Mouse (Mus musculus): ENCODE measurements around the gene Lrrtm3. TPM values are rescaled to one million over a fixed set of nuclear protein-coding genes. Genes with fewer than 3 reads are reported as not detected.

Gene Lrrtm3
- total RNA-seq, 2 experiments from 2014 or later, result 73.1 to 75.5 TPM

GRCm38 (mm10) chr10:63972300-63972699, 117.8 kb downstream of the Lrrtm3 start:
- TF ChIP-seq CTCF (IDR thresholded peaks at IDR 0.05), result no peak
- intact Hi-C loops (cut with DNase I), result no loop called here
- Histone ChIP-seq H3K4me3 (no peak overlapping the region), H3K27ac (no peak overlapping the region)
- DNase-seq (ENCODE audit: extremely low spot score in 1 of 2, low spot score in 2 of 2), result no peak

- no peak for DNase-seq (ENCODE audit: extremely low spot score in 1 of 2, low spot score in 2 of 2)
Measured at GRCm38 (mm10) chr10:63954308-63954930, 135.7 kb downstream of the Lrrtm3 start.

GRCm38 (mm10) chr10:63951481-63951880, 138.6 kb downstream of the Lrrtm3 start:
- no peak overlapping the region for H3K4me3 ChIP-seq
- intact Hi-C loops (cut with DNase I), result no loop called here
- no peak overlapping the region; the same call in 1 of the 2 replicates for H3K27ac ChIP-seq
- no peak for TF ChIP-seq CTCF (IDR thresholded peaks at IDR 0.05)
- DNase-seq (ENCODE audit: extremely low spot score in 1 of 2, low spot score in 2 of 2), result no peak

More at GRCm38 (mm10) chr10:63954308-63954930, 135.7 kb downstream of the Lrrtm3 start:
- H3K27ac ChIP-seq, result no peak overlapping the region
- no peak for TF ChIP-seq CTCF (IDR thresholded peaks at IDR 0.05)
- H3K4me3 ChIP-seq, result no peak overlapping the region
- intact Hi-C loops (cut with DNase I), result no loop called here

GRCm38 (mm10) chr10:63950867-63951266, 139.2 kb downstream of the Lrrtm3 start:
- H3K4me3 ChIP-seq, result no peak overlapping the region
- no peak for TF ChIP-seq CTCF (IDR thresholded peaks at IDR 0.05)
- H3K27ac ChIP-seq, result peak overlapping the region; percentile 30; the same call in 1 of the 2 replicates
- DNase-seq (ENCODE audit: extremely low spot score in 1 of 2, low spot score in 2 of 2), result no peak
- intact Hi-C loops (cut with DNase I), result no loop called here

- Histone ChIP-seq H3K27ac (peak overlapping the region; percentile 63), H3K4me3 (no peak overlapping the region)
- no peak for DNase-seq (ENCODE audit: extremely low spot score in 1 of 2, low spot score in 2 of 2)
- no peak for TF ChIP-seq CTCF (IDR thresholded peaks at IDR 0.05)
- intact Hi-C loops (cut with DNase I), result no loop called here
Measured at GRCm38 (mm10) chr10:63947266-63947665, 142.8 kb downstream of the Lrrtm3 start.

GRCm38 (mm10) chr10:63945534-63945933, 144.5 kb downstream of the Lrrtm3 start:
- H3K4me3 ChIP-seq, result no peak overlapping the region
- TF ChIP-seq CTCF (IDR thresholded peaks at IDR 0.05), result no peak
- DNase-seq (ENCODE audit: extremely low spot score in 1 of 2, low spot score in 2 of 2), result no peak
- no peak overlapping the region for H3K27ac ChIP-seq
- intact Hi-C loops (cut with DNase I), result no loop called here

- intact Hi-C loops (cut with DNase I), result no loop called here
- Histone ChIP-seq H3K27ac (no peak overlapping the region), H3K4me3 (no peak overlapping the region)
- no peak for DNase-seq (ENCODE audit: extremely low spot score in 1 of 2, low spot score in 2 of 2)
- no peak for TF ChIP-seq CTCF (IDR thresholded peaks at IDR 0.05)
Measured at GRCm38 (mm10) chr10:63933946-63934345, 156.1 kb downstream of the Lrrtm3 start.

GRCm38 (mm10) chr10:63927334-63927733, 162.7 kb downstream of the Lrrtm3 start, which contains the start of gene Gm10118:
TSS of gene Gm10118 (minus strand) at chr10:63927434.
- intact Hi-C loops (cut with DNase I), result loop anchor here (10.0 kb wide), 1 partner anchor 343 kb away; no protein-coding TSS in a partner anchor
- no peak for TF ChIP-seq CTCF (IDR thresholded peaks at IDR 0.05)
- no peak for DNase-seq (ENCODE audit: extremely low spot score in 1 of 2, low spot score in 2 of 2)
- Histone ChIP-seq H3K4me3 (no peak within 1 kb of the TSS), H3K27ac (no peak within 1 kb of the TSS)

- intact Hi-C loops (cut with DNase I), result no loop called here
- no peak overlapping the region for H3K4me3 ChIP-seq
- no peak for TF ChIP-seq CTCF (IDR thresholded peaks at IDR 0.05)
- DNase-seq (ENCODE audit: extremely low spot score in 1 of 2, low spot score in 2 of 2), result no peak
- no peak overlapping the region for H3K27ac ChIP-seq
Measured at GRCm38 (mm10) chr10:63908878-63909277, 181.2 kb downstream of the Lrrtm3 start.

GRCm38 (mm10) chr10:63899891-63900290, 190.2 kb downstream of the Lrrtm3 start:
- intact Hi-C loops (cut with DNase I), result loop anchor here (10.0 kb wide), 1 partner anchor 315 kb away; no protein-coding TSS in a partner anchor
- no peak overlapping the region for H3K4me3 ChIP-seq
- no peak for DNase-seq (ENCODE audit: extremely low spot score in 1 of 2, low spot score in 2 of 2)
- H3K27ac ChIP-seq, result no peak overlapping the region
- TF ChIP-seq CTCF (IDR thresholded peaks at IDR 0.05), result no peak

GRCm38 (mm10) chr10:63894612-63895011, 195.5 kb downstream of the Lrrtm3 start:
- intact Hi-C loops (cut with DNase I), result loop anchor here (10.0 kb wide), 1 partner anchor 310 kb away; no protein-coding TSS in a partner anchor
- DNase-seq (ENCODE audit: extremely low spot score in 1 of 2, low spot score in 2 of 2), result no peak
- no peak for TF ChIP-seq CTCF (IDR thresholded peaks at IDR 0.05)
- no peak overlapping the region for H3K4me3 ChIP-seq
- no peak overlapping the region for H3K27ac ChIP-seq

- DNase-seq (ENCODE audit: extremely low spot score in 1 of 2, low spot score in 2 of 2), result peak in 1 of 2 experiments; percentile 12
- Histone ChIP-seq H3K27ac (no peak overlapping the region), H3K4me3 (peak overlapping the region; percentile 43)
- TF ChIP-seq CTCF (IDR thresholded peaks at IDR 0.05), result no peak
- intact Hi-C loops (cut with DNase I), result loop anchor here (10.0 kb wide), 1 partner anchor 282 kb away; no protein-coding TSS in a partner anchor
Measured at GRCm38 (mm10) chr10:63886449-63887088, 203.5 kb downstream of the Lrrtm3 start.

All from left cerebral cortex, adult 2 months (tissue).